Mouse (Mus musculus): ENCODE results near the gene Plekhs1.

Gene Plekhs1

DNA sequence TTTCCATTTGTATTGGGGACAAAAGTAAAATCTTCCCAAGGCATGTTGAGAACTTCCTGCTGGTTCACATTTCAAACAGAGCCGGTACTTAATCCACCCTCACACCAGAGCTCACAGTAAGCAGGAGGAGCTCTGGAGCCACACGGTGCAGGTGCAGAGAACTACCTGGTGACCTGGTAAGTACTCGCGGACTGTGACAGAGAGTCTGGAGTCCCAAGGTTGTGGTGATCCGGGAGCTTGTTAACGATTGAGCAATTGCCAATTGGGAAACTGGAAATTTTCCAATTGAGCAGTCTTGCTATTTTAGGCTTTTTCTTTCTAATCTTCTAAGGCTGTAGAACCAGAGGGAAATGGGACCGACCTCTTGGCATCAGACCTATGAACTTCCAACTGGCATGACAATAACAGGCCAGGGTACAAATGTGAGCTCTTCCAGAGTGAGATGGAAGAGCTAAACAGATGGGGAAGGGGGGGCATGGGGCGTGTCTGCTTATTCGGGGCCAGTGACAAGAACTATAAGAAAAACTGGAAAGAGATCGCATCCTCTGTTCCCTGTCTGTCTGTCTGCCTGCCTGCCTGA lies at the start of gene Plekhs1:
Plekhs1 (plus strand) TSS at position 119 of the 580 bp plus-strand sequence.
- no peak for DNase-seq (ENCODE audit: low spot score)

- no peak for DNase-seq (ENCODE audit: low spot score)
These were observed 43.0 kb upstream of the Plekhs1 start for GRCm38 (mm10) chr19:56418404-56418803.

- DNase-seq (ENCODE audit: low spot score), result no peak
These were observed 42.0 kb upstream of the Plekhs1 start for GRCm38 (mm10) chr19:56419452-56419851.

GRCm38 (mm10) chr19:56420345-56420744 lies 41.1 kb upstream of the Plekhs1 start:
- no peak for DNase-seq (ENCODE audit: low spot score)

- DNase-seq (ENCODE audit: low spot score), result peak; percentile 88
These were observed 38.7 kb upstream of the Plekhs1 start for GRCm38 (mm10) chr19:56422476-56423338.

DNA sequence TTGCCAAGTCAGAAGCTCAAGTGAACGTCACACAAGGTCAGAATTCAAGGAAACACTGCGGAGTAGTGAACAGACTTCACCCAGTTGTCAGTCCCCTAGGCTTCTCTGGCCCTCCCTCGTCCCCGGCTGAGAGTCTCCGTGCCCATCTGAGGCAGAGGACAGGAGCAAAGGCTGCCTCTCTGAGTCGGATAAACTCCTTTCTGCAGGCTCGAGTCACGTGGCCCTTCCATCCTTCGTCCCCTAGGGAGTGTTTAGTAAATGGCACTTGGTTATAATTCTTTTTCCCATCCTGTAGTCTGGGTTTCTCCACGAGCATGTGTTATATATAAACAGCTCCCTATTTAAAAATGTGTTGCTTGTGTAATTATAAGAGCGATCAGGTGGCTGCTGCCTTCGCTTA lies 38.1 kb upstream of the Plekhs1 start:
- no peak for DNase-seq (ENCODE audit: low spot score)

DNA sequence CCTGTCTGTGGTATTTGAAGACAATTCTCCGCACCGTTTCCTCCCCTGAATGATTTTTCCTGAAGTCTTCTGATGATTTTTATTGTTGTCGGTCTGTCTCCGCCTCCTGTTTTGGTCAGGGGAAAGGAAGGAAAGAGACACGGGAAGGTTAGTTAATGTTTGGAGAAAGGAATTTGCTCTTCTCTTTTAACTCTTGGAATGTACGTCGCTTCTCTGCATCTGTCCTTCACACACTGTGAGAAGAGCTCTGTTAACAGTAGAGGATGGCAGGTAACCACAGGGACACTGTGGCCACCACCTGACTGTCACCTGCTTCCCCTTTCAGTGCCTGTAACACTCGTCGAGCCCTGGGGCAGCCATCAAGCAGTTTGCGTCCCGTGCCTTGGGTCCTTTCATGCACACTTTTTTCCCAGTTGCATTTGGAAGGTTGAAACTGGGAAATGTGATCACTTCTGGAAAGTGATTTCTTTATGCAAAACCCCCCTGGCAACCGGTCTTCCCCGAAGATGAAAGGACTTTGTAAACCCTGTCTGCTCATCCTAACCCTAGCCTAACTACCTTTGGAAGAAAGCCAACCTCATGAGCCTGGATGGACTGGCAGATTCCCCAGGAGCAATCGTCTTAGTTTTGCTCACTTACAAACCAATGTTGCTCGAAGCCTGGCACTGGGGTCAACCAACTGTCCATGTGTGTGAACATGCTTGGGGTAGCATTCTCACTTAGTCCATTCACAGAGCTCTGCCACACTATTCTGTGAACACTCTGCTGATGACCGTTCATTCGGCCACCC lies 36.6 kb upstream of the Plekhs1 start:
- DNase-seq (ENCODE audit: low spot score), result no peak

GRCm38 (mm10) chr19:56425492-56425891 lies 35.9 kb upstream of the Plekhs1 start:
- no peak for DNase-seq (ENCODE audit: low spot score)

DNA sequence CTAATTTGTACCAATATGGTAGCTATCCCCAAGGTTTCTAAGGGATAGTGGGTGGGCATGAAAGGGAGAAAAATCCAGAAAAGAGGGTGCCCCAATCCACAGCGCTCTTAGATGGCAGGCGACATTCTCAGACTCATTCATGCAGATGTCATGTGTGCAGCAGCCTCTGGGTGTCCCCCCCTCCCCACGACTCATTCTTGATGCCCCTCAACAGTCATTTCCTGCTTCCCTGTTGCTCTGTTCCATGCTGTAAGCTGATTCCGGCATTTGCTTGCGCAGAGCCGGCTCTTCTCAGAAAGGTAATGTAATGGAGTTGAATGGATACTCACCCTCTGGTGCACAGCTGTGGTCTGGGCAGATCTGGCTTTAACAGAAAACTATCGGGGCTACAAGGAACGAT lies 31.1 kb upstream of the Plekhs1 start:
- DNase-seq (ENCODE audit: low spot score), result no peak

GRCm38 (mm10) chr19:56432706-56433105 lies 28.7 kb upstream of the Plekhs1 start:
- DNase-seq (ENCODE audit: low spot score), result no peak

- DNase-seq (ENCODE audit: low spot score), result no peak
These were observed 27.9 kb upstream of the Plekhs1 start for GRCm38 (mm10) chr19:56433581-56433980.

- peak; percentile 53 for DNase-seq (ENCODE audit: low spot score)
These were observed 25.1 kb upstream of the Plekhs1 start for GRCm38 (mm10) chr19:56436380-56436779.

DNA sequence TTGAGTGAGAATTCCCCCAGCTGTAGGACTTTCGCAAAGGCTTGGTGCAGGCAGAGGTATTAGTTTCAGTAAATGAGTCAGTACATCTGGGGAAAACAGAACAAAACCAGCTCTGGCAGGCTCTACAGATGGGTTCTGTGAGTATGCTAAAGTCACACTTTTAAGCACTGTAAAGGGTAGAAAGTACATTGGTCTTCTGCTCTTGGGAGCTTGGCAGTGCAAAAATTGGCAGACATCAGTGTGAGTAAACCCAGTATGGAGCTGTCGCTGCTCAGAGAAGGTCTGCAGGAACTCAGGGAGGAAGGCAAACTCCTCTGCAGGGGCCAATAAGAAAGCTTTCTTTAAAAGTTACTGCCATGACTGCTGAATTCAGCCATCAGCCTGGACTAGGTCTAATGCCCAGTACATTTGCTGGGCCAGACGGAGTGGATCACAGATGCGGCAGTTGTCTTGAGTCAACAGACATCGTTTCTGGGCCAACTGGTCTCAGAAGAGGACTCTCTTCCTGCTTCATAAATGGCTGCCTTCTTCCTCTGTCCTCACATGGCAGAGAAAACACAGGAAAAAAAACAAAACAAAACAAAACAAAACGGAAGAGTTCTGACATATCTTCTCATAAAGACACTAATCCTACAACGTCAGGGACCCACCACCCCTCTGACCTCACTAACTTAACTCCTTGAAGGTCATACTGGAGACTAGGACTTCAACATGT lies 22.9 kb upstream of the Plekhs1 start:
- peak; percentile 46 for DNase-seq (ENCODE audit: low spot score)

DNA sequence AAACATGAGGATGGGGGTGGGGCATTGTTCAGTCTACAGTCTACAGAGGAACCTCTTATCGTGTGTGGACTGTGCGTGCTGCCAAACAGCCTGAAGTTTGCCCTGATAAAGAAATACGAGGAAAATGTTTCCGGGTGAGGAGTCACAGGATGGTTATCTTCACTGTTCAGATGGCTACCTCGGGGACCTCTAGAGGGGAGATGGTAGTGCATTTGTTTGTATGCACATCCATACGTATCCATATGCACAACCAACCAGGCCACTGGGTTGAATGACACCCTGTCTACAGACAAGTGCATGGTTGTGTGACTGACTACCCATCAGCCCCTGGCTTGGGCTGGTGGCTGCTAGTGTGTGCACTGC lies 22.4 kb upstream of the Plekhs1 start:
- DNase-seq (ENCODE audit: low spot score), result no peak

GRCm38 (mm10) chr19:56443445-56443844 lies 18.0 kb upstream of the Plekhs1 start:
- no peak for DNase-seq (ENCODE audit: low spot score)

GRCm38 (mm10) chr19:56448784-56449183 lies 12.7 kb upstream of the Plekhs1 start:
- DNase-seq (ENCODE audit: low spot score), result no peak

DNA sequence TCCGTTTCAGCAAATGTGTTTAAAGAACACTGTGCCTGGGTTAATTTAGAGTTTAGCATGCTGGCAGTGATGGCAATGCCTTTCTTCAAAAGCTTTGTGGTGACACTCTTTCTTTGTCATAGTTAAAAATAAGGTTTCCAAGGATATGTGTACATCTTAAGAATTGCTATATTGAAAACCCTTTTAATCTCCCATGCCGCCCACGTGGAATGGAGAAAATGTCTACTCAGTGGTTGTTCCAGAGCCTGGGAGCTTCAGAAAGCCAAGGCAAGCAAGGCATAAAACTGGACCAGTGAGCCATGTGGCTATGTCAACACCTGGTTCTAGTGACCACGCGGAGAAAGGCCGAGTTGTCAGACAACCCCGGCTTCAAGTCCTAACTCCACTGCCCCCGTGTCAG lies 11.9 kb upstream of the Plekhs1 start:
- no peak for DNase-seq (ENCODE audit: low spot score)

DNA sequence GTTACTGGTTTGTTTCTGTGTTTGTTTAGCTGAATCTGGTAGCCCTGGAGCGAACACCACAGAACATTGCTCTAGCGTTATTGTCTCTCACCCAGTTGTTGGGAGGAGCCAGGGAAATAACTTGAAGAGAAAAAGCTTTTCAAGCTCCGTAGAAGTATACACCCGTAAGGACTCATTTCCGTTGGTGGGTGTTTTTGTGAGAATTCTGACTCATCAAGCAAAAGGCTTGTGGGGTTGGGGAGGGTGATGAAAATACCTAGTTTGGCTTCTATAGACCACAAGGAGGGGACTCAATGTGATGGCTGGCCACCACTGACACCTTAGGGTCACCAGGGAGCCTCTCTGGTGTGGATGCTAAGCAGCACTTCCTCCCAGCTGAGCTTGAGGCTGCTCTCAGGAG lies 10.5 kb upstream of the Plekhs1 start:
- DNase-seq (ENCODE audit: low spot score), result no peak

DNA sequence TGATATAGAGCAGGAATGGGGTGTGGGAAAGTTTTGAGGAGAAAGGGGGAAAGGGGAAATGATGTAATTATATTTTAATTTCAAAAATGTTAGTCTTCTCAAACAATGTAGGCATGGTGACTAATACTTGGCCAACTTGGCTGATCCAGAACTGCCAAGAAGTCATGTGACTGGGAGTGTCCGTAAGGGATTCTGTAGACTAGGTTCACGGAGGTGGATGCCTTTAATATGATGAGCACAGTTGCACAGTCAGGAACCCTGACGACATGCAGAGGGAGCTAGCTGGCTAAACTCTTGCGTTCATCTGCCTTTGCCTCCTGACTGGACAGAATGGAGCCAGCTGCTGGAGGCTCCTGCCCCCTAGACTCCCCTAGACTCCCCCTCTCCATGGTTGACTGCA lies 9.6 kb upstream of the Plekhs1 start:
- no peak for DNase-seq (ENCODE audit: low spot score)

GRCm38 (mm10) chr19:56452421-56452820 lies 9.0 kb upstream of the Plekhs1 start:
- DNase-seq (ENCODE audit: low spot score), result no peak

GRCm38 (mm10) chr19:56454862-56455261 lies 6.6 kb upstream of the Plekhs1 start:
- no peak for DNase-seq (ENCODE audit: low spot score)

GRCm38 (mm10) chr19:56455369-56455768 lies 6.1 kb upstream of the Plekhs1 start:
- DNase-seq (ENCODE audit: low spot score), result no peak
